Mouse (Mus musculus): Measurements from ENCODE around the gene Men1. TPM values are rescaled to one million over a fixed set of nuclear protein-coding genes. Genes with fewer than 3 reads are reported as not detected.
"Not testable (repeated sequence)": the region's sequence is repeated elsewhere in the genome, so short reads cannot be mapped to it uniquely, and the experiment has no call there.

The Men1 gene
- 28.1 and 29.1 TPM in 2 replicates for polyA plus RNA-seq (2012; ENCODE audit: insufficient read depth, insufficient read length, missing spikeins)

GRCm38 (mm10) chr19:6334673-6335457 is at the start of gene Men1:
Men1 (plus strand) TSS chr19:6334979.
- Histone ChIP-seq H3K27ac (ENCODE audit: insufficient read depth, low read depth, low read length) (peak within 1 kb of the TSS; percentile 81), H3K4me3 (ENCODE audit: insufficient read depth, low read length) (peak within 1 kb of the TSS; percentile 74), H3K4me1 (ENCODE audit: control insufficient read depth, insufficient read depth, low read length) (peaks cover 21% of the 10 kb centered on the region)
- TF ChIP-seq CTCF (IDR thresholded peaks at IDR 0.05; ENCODE audit: low read depth, low read length) (no peak), POLR2A (IDR thresholded peaks at IDR 0.05; ENCODE audit: borderline replicate concordance, low read depth, low read length) (no peak)

- Histone ChIP-seq H3K27ac (ENCODE audit: insufficient read depth, low read depth, low read length) (no peak overlapping the region), H3K4me1 (ENCODE audit: control insufficient read depth, insufficient read depth, low read length) (peaks cover 19% of the 10 kb centered on the region), H3K4me3 (ENCODE audit: insufficient read depth, low read length) (no peak overlapping the region)
- TF ChIP-seq POLR2A (IDR thresholded peaks at IDR 0.05; ENCODE audit: borderline replicate concordance, low read depth, low read length) (no peak), CTCF (IDR thresholded peaks at IDR 0.05; ENCODE audit: low read depth, low read length) (no peak)
These were observed 49.6 kb upstream of the Men1 start for GRCm38 (mm10) chr19:6285226-6285625.

GRCm38 (mm10) chr19:6285632-6286433 is 48.9 kb upstream of the Men1 start:
- Histone ChIP-seq H3K4me1 (ENCODE audit: control insufficient read depth, insufficient read depth, low read length) (peaks cover 22% of the 10 kb centered on the region), H3K4me3 (ENCODE audit: insufficient read depth, low read length) (no peak overlapping the region), H3K27ac (ENCODE audit: insufficient read depth, low read depth, low read length) (no peak overlapping the region)
- TF ChIP-seq POLR2A (IDR thresholded peaks at IDR 0.05; ENCODE audit: borderline replicate concordance, low read depth, low read length) = no peak
- no peak for TF ChIP-seq CTCF (IDR thresholded peaks at IDR 0.05; ENCODE audit: low read depth, low read length)

- no peak overlapping the region for H3K4me3 ChIP-seq (ENCODE audit: insufficient read depth, low read length)
- H3K4me1 ChIP-seq (ENCODE audit: control insufficient read depth, insufficient read depth, low read length) = peaks cover 28% of the 10 kb centered on the region
- no peak overlapping the region for H3K27ac ChIP-seq (ENCODE audit: insufficient read depth, low read depth, low read length)
- TF ChIP-seq POLR2A (IDR thresholded peaks at IDR 0.05; ENCODE audit: borderline replicate concordance, low read depth, low read length) (no peak), CTCF (IDR thresholded peaks at IDR 0.05; ENCODE audit: low read depth, low read length) (no peak)
These were observed 48.1 kb upstream of the Men1 start for GRCm38 (mm10) chr19:6286434-6287401.

GRCm38 (mm10) chr19:6288236-6288894 is 46.4 kb upstream of the Men1 start:
- TF ChIP-seq POLR2A (IDR thresholded peaks at IDR 0.05; ENCODE audit: borderline replicate concordance, low read depth, low read length) (no peak), CTCF (IDR thresholded peaks at IDR 0.05; ENCODE audit: low read depth, low read length) (no peak)
- H3K4me1 ChIP-seq (ENCODE audit: control insufficient read depth, insufficient read depth, low read length) = peaks cover 42% of the 10 kb centered on the region
- H3K27ac ChIP-seq (ENCODE audit: insufficient read depth, low read depth, low read length) = no peak overlapping the region
- H3K4me3 ChIP-seq (ENCODE audit: insufficient read depth, low read length) = no peak overlapping the region

GRCm38 (mm10) chr19:6289696-6290238 is 45.0 kb upstream of the Men1 start:
- TF ChIP-seq CTCF (IDR thresholded peaks at IDR 0.05; ENCODE audit: low read depth, low read length) (no peak), POLR2A (IDR thresholded peaks at IDR 0.05; ENCODE audit: borderline replicate concordance, low read depth, low read length) (no peak)
- H3K4me3 ChIP-seq (ENCODE audit: insufficient read depth, low read length) = no peak overlapping the region
- H3K27ac ChIP-seq (ENCODE audit: insufficient read depth, low read depth, low read length) = no peak overlapping the region
- peaks cover 50% of the 10 kb centered on the region for H3K4me1 ChIP-seq (ENCODE audit: control insufficient read depth, insufficient read depth, low read length)

DNA sequence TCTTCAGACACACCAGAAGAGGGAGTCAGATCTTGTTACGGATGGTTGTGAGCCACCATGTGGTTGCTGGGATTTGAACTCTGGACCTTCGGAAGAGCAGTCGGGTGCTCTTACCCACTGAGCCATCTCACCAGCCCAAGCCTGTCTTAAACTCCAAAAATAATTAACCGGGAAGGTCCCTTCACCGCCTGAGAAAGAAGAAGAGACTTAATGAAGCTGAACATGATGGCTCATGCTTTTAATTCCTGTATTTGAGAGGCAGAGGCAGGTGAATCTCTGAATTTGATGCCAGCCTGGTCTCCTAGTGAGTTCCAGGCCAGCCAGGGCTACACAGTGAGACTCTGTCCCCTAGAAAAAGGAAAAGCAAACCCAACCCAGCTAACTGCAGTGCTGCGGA is 44.1 kb upstream of the Men1 start:
- not testable (repeated sequence) for H3K4me3 ChIP-seq (ENCODE audit: insufficient read depth, low read length); H3K27ac ChIP-seq (ENCODE audit: insufficient read depth, low read depth, low read length)
- H3K4me1 ChIP-seq (ENCODE audit: control insufficient read depth, insufficient read depth, low read length) = peaks cover 60% of the 10 kb centered on the region

GRCm38 (mm10) chr19:6291117-6291781 is 43.5 kb upstream of the Men1 start:
- Histone ChIP-seq H3K27ac (ENCODE audit: insufficient read depth, low read depth, low read length) (no peak overlapping the region), H3K4me3 (ENCODE audit: insufficient read depth, low read length) (no peak overlapping the region), H3K4me1 (ENCODE audit: control insufficient read depth, insufficient read depth, low read length) (peaks cover 65% of the 10 kb centered on the region)
- TF ChIP-seq CTCF (IDR thresholded peaks at IDR 0.05; ENCODE audit: low read depth, low read length) (no peak), POLR2A (IDR thresholded peaks at IDR 0.05; ENCODE audit: borderline replicate concordance, low read depth, low read length) (no peak)
